Mouse (Mus musculus): ENCODE results near the gene Henmt1. TPM values are rescaled to one million over a fixed set of nuclear protein-coding genes. Genes with fewer than 3 reads are reported as not detected.

Gene Henmt1
- total and polyA plus RNA-seq, 2 experiments from 2014 or later = 0.24 to 2.2 TPM

GRCm38 (mm10) chr3:108995379-108995778 is 55.7 kb downstream of the Henmt1 start:
- Histone ChIP-seq H3K4me2 (ENCODE audit: low read depth) (no peak overlapping the region), H3K36me3 (ENCODE audit: insufficient read depth) (peaks cover 18% of the 10 kb centered on the region), H3K9me3 (ENCODE audit: low read length) (no peaks in the 10 kb centered on the region), H3K9ac (no peak overlapping the region), H3K27ac (ENCODE audit: low read depth, low read length) (no peak overlapping the region), H3K27me3 (ENCODE audit: insufficient read depth, low read length) (no peaks in the 10 kb centered on the region), H3K4me3 (ENCODE audit: low read depth, low read length) (no peak overlapping the region), H3K4me1 (ENCODE audit: insufficient read depth) (no peaks in the 10 kb centered on the region)
- no peak for ATAC-seq
- TF ChIP-seq CTCF (IDR thresholded peaks at IDR 0.05; ENCODE audit: low read depth) = no peak
- no peak for DNase-seq
- 85% methylated on average over 2 of the region's 2 CpGs for WGBS

- Histone ChIP-seq H3K27ac (ENCODE audit: low read depth, low read length) (no peak overlapping the region), H3K9me3 (ENCODE audit: low read length) (no peaks in the 10 kb centered on the region), H3K9ac (no peak overlapping the region), H3K27me3 (ENCODE audit: insufficient read depth, low read length) (no peaks in the 10 kb centered on the region), H3K4me1 (ENCODE audit: insufficient read depth) (no peaks in the 10 kb centered on the region), H3K4me2 (ENCODE audit: low read depth) (no peak overlapping the region), H3K4me3 (ENCODE audit: low read depth, low read length) (no peak overlapping the region), H3K36me3 (ENCODE audit: insufficient read depth) (peaks cover 5% of the 10 kb centered on the region; the same call in 1 of the 2 replicates)
- ATAC-seq (no peak), DNase-seq (no peak)
- TF ChIP-seq CTCF (IDR thresholded peaks at IDR 0.05; ENCODE audit: low read depth) = no peak
- WGBS = 81% methylated on average over 11 of the region's 11 CpGs
Observed at GRCm38 (mm10) chr3:108997284-108997683, 57.6 kb downstream of the Henmt1 start.

- WGBS = 82% methylated on average over 4 of the region's 4 CpGs
- Histone ChIP-seq H3K9me3 (ENCODE audit: low read length) (no peaks in the 10 kb centered on the region), H3K9ac (no peak overlapping the region), H3K27ac (ENCODE audit: low read depth, low read length) (no peak overlapping the region), H3K4me1 (ENCODE audit: insufficient read depth) (no peaks in the 10 kb centered on the region), H3K4me3 (ENCODE audit: low read depth, low read length) (no peak overlapping the region), H3K27me3 (ENCODE audit: insufficient read depth, low read length) (no peaks in the 10 kb centered on the region), H3K4me2 (ENCODE audit: low read depth) (no peak overlapping the region), H3K36me3 (ENCODE audit: insufficient read depth) (peaks cover 10% of the 10 kb centered on the region; the same call in 1 of the 2 replicates)
- ATAC-seq = no peak
- no peak for DNase-seq
- TF ChIP-seq CTCF (IDR thresholded peaks at IDR 0.05; ENCODE audit: low read depth) = no peak
Observed at GRCm38 (mm10) chr3:108997762-108998161, 58.1 kb downstream of the Henmt1 start.

GRCm38 (mm10) chr3:108999173-108999572 is 59.5 kb downstream of the Henmt1 start:
- Histone ChIP-seq H3K9ac (no peak overlapping the region), H3K27me3 (ENCODE audit: insufficient read depth, low read length) (no peaks in the 10 kb centered on the region), H3K4me1 (ENCODE audit: insufficient read depth) (no peaks in the 10 kb centered on the region), H3K9me3 (ENCODE audit: low read length) (no peaks in the 10 kb centered on the region), H3K4me3 (ENCODE audit: low read depth, low read length) (no peak overlapping the region), H3K4me2 (ENCODE audit: low read depth) (no peak overlapping the region), H3K27ac (ENCODE audit: low read depth, low read length) (no peak overlapping the region), H3K36me3 (ENCODE audit: insufficient read depth) (peaks cover 7% of the 10 kb centered on the region; the same call in 1 of the 2 replicates)
- ATAC-seq (no peak), DNase-seq (no peak)
- no peak for TF ChIP-seq CTCF (IDR thresholded peaks at IDR 0.05; ENCODE audit: low read depth)
- WGBS = 93% methylated on average over 1 of the region's 1 CpGs

GRCm38 (mm10) chr3:109005777-109006176 is 66.1 kb downstream of the Henmt1 start:
- Histone ChIP-seq H3K36me3 (ENCODE audit: insufficient read depth) (peaks cover 7% of the 10 kb centered on the region; the same call in 1 of the 2 replicates), H3K4me1 (ENCODE audit: insufficient read depth) (no peaks in the 10 kb centered on the region), H3K4me2 (ENCODE audit: low read depth) (no peak overlapping the region), H3K27me3 (ENCODE audit: insufficient read depth, low read length) (no peaks in the 10 kb centered on the region), H3K9me3 (ENCODE audit: low read length) (no peaks in the 10 kb centered on the region), H3K27ac (ENCODE audit: low read depth, low read length) (no peak overlapping the region), H3K4me3 (ENCODE audit: low read depth, low read length) (no peak overlapping the region), H3K9ac (no peak overlapping the region)
- no peak for ATAC-seq
- TF ChIP-seq CTCF (IDR thresholded peaks at IDR 0.05; ENCODE audit: low read depth) = no peak
- no peak for DNase-seq
- 81% methylated on average over 5 of the region's 5 CpGs for WGBS

- H3K36me3 ChIP-seq (ENCODE audit: insufficient read depth) = no peaks in the 10 kb centered on the region
- no peak for ATAC-seq
Observed at GRCm38 (mm10) chr3:109008180-109008579, 68.5 kb downstream of the Henmt1 start.

More at GRCm38 (mm10) chr3:109008180-109008579, 68.5 kb downstream of the Henmt1 start:
- Histone ChIP-seq H3K27ac (ENCODE audit: low read depth, low read length) (no peak overlapping the region), H3K4me2 (ENCODE audit: low read depth) (no peak overlapping the region), H3K27me3 (ENCODE audit: insufficient read depth, low read length) (no peaks in the 10 kb centered on the region), H3K4me3 (ENCODE audit: low read depth, low read length) (no peak overlapping the region), H3K4me1 (ENCODE audit: insufficient read depth) (no peaks in the 10 kb centered on the region), H3K9me3 (ENCODE audit: low read length) (no peaks in the 10 kb centered on the region), H3K9ac (no peak overlapping the region)
- TF ChIP-seq CTCF (IDR thresholded peaks at IDR 0.05; ENCODE audit: low read depth) = no peak
- WGBS = 91% methylated on average over 5 of the region's 5 CpGs
- DNase-seq = no peak

Other genes starting within 250 kb of the Henmt1 start
- gene Gpsm2, start 217.6 kb upstream of the Henmt1 start, total RNA-seq (2014; rRNA removed) = 12.6 and 16.6 TPM in 2 replicates
- 11.3 and 14.2 TPM in 2 replicates for gene Gpsm2, start 217.6 kb upstream of the Henmt1 start, polyA plus RNA-seq (2015; fragmentation: Nextera tagmentation; extraction: Ambion mirVana)
- under 0.01 TPM in 1 of 2 replicates, not detected in the other for gene Aknad1, start 200.2 kb upstream of the Henmt1 start, total RNA-seq (2014; rRNA removed)
- gene Aknad1, start 200.2 kb upstream of the Henmt1 start, polyA plus RNA-seq (2015; fragmentation: Nextera tagmentation; extraction: Ambion mirVana) = not detected in 2 replicates
- 9.5 and 9.7 TPM in 2 replicates for gene Stxbp3, start 99.3 kb upstream of the Henmt1 start, total RNA-seq (2014; rRNA removed)
- gene Stxbp3, start 99.3 kb upstream of the Henmt1 start, polyA plus RNA-seq (2015; fragmentation: Nextera tagmentation; extraction: Ambion mirVana) = 8.2 and 11.2 TPM in 2 replicates
- gene Fndc7, start 49.9 kb upstream of the Henmt1 start, total RNA-seq (2014; rRNA removed) = 0.24 TPM in 1 of 2 replicates, not detected in the other
- gene Fndc7, start 49.9 kb upstream of the Henmt1 start, polyA plus RNA-seq (2015; fragmentation: Nextera tagmentation; extraction: Ambion mirVana) = not detected in 2 replicates
- gene Prpf38b, start 28.1 kb upstream of the Henmt1 start, total RNA-seq (2014; rRNA removed) = 24.9 and 33.4 TPM in 2 replicates
- 17.5 and 34.3 TPM in 2 replicates for gene Prpf38b, start 28.1 kb upstream of the Henmt1 start, polyA plus RNA-seq (2015; fragmentation: Nextera tagmentation; extraction: Ambion mirVana)
- not detected in 2 replicates for gene Gm9857, start 572 bp downstream of the Henmt1 start, total RNA-seq (2014; rRNA removed)
- gene Gm9857, start 572 bp downstream of the Henmt1 start, polyA plus RNA-seq (2015; fragmentation: Nextera tagmentation; extraction: Ambion mirVana) = 0.52 TPM in 1 of 2 replicates, not detected in the other
- 99.9 and 101 TPM in 2 replicates for gene Fam102b, start 87.7 kb downstream of the Henmt1 start, total RNA-seq (2014; rRNA removed)
- gene Fam102b, start 87.7 kb downstream of the Henmt1 start, polyA plus RNA-seq (2015; fragmentation: Nextera tagmentation; extraction: Ambion mirVana) = 19.8 and 26.8 TPM in 2 replicates
- not detected in 2 replicates for gene Slc25a54, start 140.6 kb downstream of the Henmt1 start, total RNA-seq (2014; rRNA removed)
- not detected in 2 replicates for gene Slc25a54, start 140.6 kb downstream of the Henmt1 start, polyA plus RNA-seq (2015; fragmentation: Nextera tagmentation; extraction: Ambion mirVana)
- 3.8 and 5.2 TPM in 2 replicates for gene Slc25a24, start 183.3 kb downstream of the Henmt1 start, total RNA-seq (2014; rRNA removed)
- gene Slc25a24, start 183.3 kb downstream of the Henmt1 start, polyA plus RNA-seq (2015; fragmentation: Nextera tagmentation; extraction: Ambion mirVana) = 2.1 and 2.7 TPM in 2 replicates